22 mouse cellular contexts compared by ENCODE assay signal in genomic region chr12:30154079-30154673, GRCm38 (mm10). TPM values are rescaled to one million over a fixed set of nuclear protein-coding genes. Genes with fewer than 3 reads are reported as not detected.
DNase-seq lines count a peak whose midpoint lies in the region; ATAC-seq lines count a peak whose summit lies in the region.
"Had no signal": no experiment of that assay in that cellular context is flagged by ENCODE, and none has a peak within 500 bp of the region (broad histone marks: within the 10 kb centered on the region; RNA-seq: fewer than 3 reads in every experiment).

No protein-coding gene starts in this region.

- peak; percentile 52 for DNase-seq in embryonic facial prominence, embryonic 14.5 days (ENCODE audit: low spot score)
- no peak for DNase-seq in embryonic facial prominence, embryonic 10.5 days (ENCODE audit: low spot score)
- no peak for DNase-seq in hindbrain, embryonic 14.5 days (ENCODE audit: low spot score)
- DNase-seq in midbrain, embryonic 14.5 days, result peak; percentile 65
- no peak for DNase-seq in midbrain, embryonic 10.5 days (ENCODE audit: low spot score)
- DNase-seq in brain, embryonic 18.5 days (ENCODE audit: low read depth, low spot score), result peak; percentile 20
- no peak for DNase-seq in right cerebral cortex, postnatal 4 days
- DNase-seq: cerebellum, adult 9-10 months; heart, postnatal 36 days; kidney, adult 8-10 months; kidney, postnatal 10 days; lung, adult 18-20 months; lung, postnatal 14 days; right cerebral cortex, postnatal 14 days; spleen, adult 18-20 months had no signal

- H3K9me3 ChIP-seq in embryonic facial prominence, embryonic 14.5 days (ENCODE audit: control insufficient read depth, low read length), result no peaks in the 10 kb centered on the region
- H3K9me3 ChIP-seq in embryonic facial prominence, embryonic 10.5 days, result no peaks in the 10 kb centered on the region
- H3K9me3 ChIP-seq in hindbrain, embryonic 16.5 days (ENCODE audit: control insufficient read depth, low read length), result no peaks in the 10 kb centered on the region
- no peaks in the 10 kb centered on the region for H3K9me3 ChIP-seq in hindbrain, embryonic 14.5 days (ENCODE audit: control insufficient read depth, low read length)
- H3K9me3 ChIP-seq in midbrain, embryonic 14.5 days (ENCODE audit: control insufficient read depth, low read length), result no peaks in the 10 kb centered on the region
- no peaks in the 10 kb centered on the region for H3K9me3 ChIP-seq in midbrain, embryonic 10.5 days (replicated peaks)
- H3K9me3 ChIP-seq: heart, embryonic 15.5 days; limb, embryonic 12.5 days had no signal

- ATAC-seq in embryonic facial prominence, embryonic 14.5 days (ENCODE audit: low read depth), result no peak
- peak; percentile 73 for ATAC-seq in hindbrain, embryonic 16.5 days
- ATAC-seq in hindbrain, embryonic 14.5 days (ENCODE audit: low FRiP score), result no peak
- ATAC-seq in midbrain, embryonic 14.5 days (ENCODE audit: low FRiP score, low TSS enrichment), result no peak
- ATAC-seq: CD4-positive, CD25-positive, alpha-beta regulatory T cell, adult 4 months had no signal

- no peaks in the 10 kb centered on the region for H3K4me1 ChIP-seq in embryonic facial prominence, embryonic 14.5 days (ENCODE audit: control insufficient read depth, insufficient read depth, low read length)
- H3K4me1 ChIP-seq in embryonic facial prominence, embryonic 10.5 days, result no peaks in the 10 kb centered on the region
- peaks cover 3% of the 10 kb centered on the region for H3K4me1 ChIP-seq in hindbrain, embryonic 16.5 days (ENCODE audit: control insufficient read depth, insufficient read depth, low read depth, low read length)
- H3K4me1 ChIP-seq in hindbrain, embryonic 14.5 days (replicated peaks; ENCODE audit: control insufficient read depth, insufficient read depth, low read length), result 0 out of 2 replicates have a peak, but pooled peaks cover 3% of the 10 kb centered on the region
- H3K4me1 ChIP-seq in midbrain, embryonic 14.5 days (ENCODE audit: control insufficient read depth, insufficient read depth, low read length), result no peaks in the 10 kb centered on the region
- H3K4me1 ChIP-seq in midbrain, embryonic 10.5 days, result no peaks in the 10 kb centered on the region
- H3K4me1 ChIP-seq: limb, embryonic 12.5 days had no signal

- no peak overlapping the region for H3K4me3 ChIP-seq in embryonic facial prominence, embryonic 14.5 days (ENCODE audit: low read depth, low read length)
- no peak overlapping the region for H3K4me3 ChIP-seq in embryonic facial prominence, embryonic 10.5 days
- no peak overlapping the region for H3K4me3 ChIP-seq in hindbrain, embryonic 16.5 days (ENCODE audit: low read length)
- no peak overlapping the region for H3K4me3 ChIP-seq in hindbrain, embryonic 14.5 days (replicated peaks; ENCODE audit: low read length)
- H3K4me3 ChIP-seq in midbrain, embryonic 14.5 days (replicated peaks; ENCODE audit: low read depth, low read length), result no peak overlapping the region
- H3K4me3 ChIP-seq in midbrain, embryonic 10.5 days, result no peak overlapping the region
- H3K4me3 ChIP-seq: heart, embryonic 15.5 days; limb, embryonic 12.5 days had no signal

- H3K36me3 ChIP-seq in embryonic facial prominence, embryonic 14.5 days (ENCODE audit: control insufficient read depth, insufficient read depth, low read length), result no peaks in the 10 kb centered on the region
- H3K36me3 ChIP-seq in embryonic facial prominence, embryonic 10.5 days (replicated peaks), result no peaks in the 10 kb centered on the region
- no peaks in the 10 kb centered on the region for H3K36me3 ChIP-seq in hindbrain, embryonic 16.5 days (ENCODE audit: control insufficient read depth, insufficient read depth, low read length)
- no peaks in the 10 kb centered on the region for H3K36me3 ChIP-seq in hindbrain, embryonic 14.5 days (replicated peaks; ENCODE audit: control insufficient read depth, insufficient read depth)
- H3K36me3 ChIP-seq in midbrain, embryonic 14.5 days (ENCODE audit: control insufficient read depth, insufficient read depth, low read length), result no peaks in the 10 kb centered on the region
- no peaks in the 10 kb centered on the region for H3K36me3 ChIP-seq in midbrain, embryonic 10.5 days
- H3K36me3 ChIP-seq: heart, embryonic 15.5 days; limb, embryonic 12.5 days had no signal

- no peak overlapping the region for H3K27ac ChIP-seq in embryonic facial prominence, embryonic 14.5 days (replicated peaks; ENCODE audit: low read depth, low read length)
- no peak overlapping the region for H3K27ac ChIP-seq in embryonic facial prominence, embryonic 10.5 days (replicated peaks)
- H3K27ac ChIP-seq in hindbrain, embryonic 16.5 days (ENCODE audit: low read depth, low read length), result no peak overlapping the region
- H3K27ac ChIP-seq in hindbrain, embryonic 14.5 days, result no peak overlapping the region
- no peak overlapping the region for H3K27ac ChIP-seq in midbrain, embryonic 14.5 days (replicated peaks; ENCODE audit: low read depth, low read length)
- H3K27ac ChIP-seq in midbrain, embryonic 10.5 days (replicated peaks), result no peak overlapping the region
- H3K27ac ChIP-seq: heart, embryonic 15.5 days; limb, embryonic 12.5 days had no signal

- WGBS in embryonic facial prominence, embryonic 14.5 days, result 42% methylated on average over 7 of the region's 7 CpGs
- WGBS in embryonic facial prominence, embryonic 10.5 days, result 72% methylated on average over 7 of the region's 7 CpGs
- 44% methylated on average over 7 of the region's 7 CpGs for WGBS in hindbrain, embryonic 16.5 days
- WGBS in hindbrain, embryonic 14.5 days, result 58% methylated on average over 7 of the region's 7 CpGs
- 58% methylated on average over 7 of the region's 7 CpGs for WGBS in midbrain, embryonic 14.5 days
- 72% methylated on average over 7 of the region's 7 CpGs for WGBS in midbrain, embryonic 10.5 days

- H3K4me2 ChIP-seq in embryonic facial prominence, embryonic 14.5 days (ENCODE audit: low read depth, low read length), result no peak overlapping the region
- H3K4me2 ChIP-seq in hindbrain, embryonic 16.5 days (ENCODE audit: low read length), result no peak overlapping the region
- H3K4me2 ChIP-seq in hindbrain, embryonic 14.5 days (replicated peaks), result no peak overlapping the region
- no peak overlapping the region for H3K4me2 ChIP-seq in midbrain, embryonic 14.5 days (ENCODE audit: low read length)
- H3K4me2 ChIP-seq: heart, embryonic 15.5 days; limb, embryonic 12.5 days; liver, embryonic 11.5 days had no signal

- no peak overlapping the region for H3K9ac ChIP-seq in embryonic facial prominence, embryonic 14.5 days (ENCODE audit: low read depth, low read length)
- no peak overlapping the region for H3K9ac ChIP-seq in hindbrain, embryonic 16.5 days (ENCODE audit: low read depth, low read length)
- no peak overlapping the region for H3K9ac ChIP-seq in hindbrain, embryonic 14.5 days
- H3K9ac ChIP-seq in midbrain, embryonic 14.5 days (replicated peaks; ENCODE audit: low read length), result no peak overlapping the region
- H3K9ac ChIP-seq: heart, embryonic 15.5 days; limb, embryonic 12.5 days had no signal

- no peaks in the 10 kb centered on the region for H3K27me3 ChIP-seq in embryonic facial prominence, embryonic 14.5 days (replicated peaks; ENCODE audit: control insufficient read depth, insufficient read depth, low read length)
- no peaks in the 10 kb centered on the region for H3K27me3 ChIP-seq in embryonic facial prominence, embryonic 10.5 days (replicated peaks; ENCODE audit: low read depth, poor library complexity, severe bottlenecking)
- H3K27me3 ChIP-seq in hindbrain, embryonic 16.5 days (replicated peaks; ENCODE audit: control insufficient read depth, insufficient read depth, low read length), result no peaks in the 10 kb centered on the region
- no peaks in the 10 kb centered on the region for H3K27me3 ChIP-seq in hindbrain, embryonic 14.5 days (ENCODE audit: control insufficient read depth, insufficient read depth, low read length)
- no peaks in the 10 kb centered on the region for H3K27me3 ChIP-seq in midbrain, embryonic 14.5 days (ENCODE audit: control insufficient read depth, insufficient read depth, low read length)
- H3K27me3 ChIP-seq in midbrain, embryonic 10.5 days (ENCODE audit: low read depth, poor library complexity, severe bottlenecking), result no peaks in the 10 kb centered on the region
- H3K27me3 ChIP-seq: heart, embryonic 15.5 days; limb, embryonic 12.5 days had no signal

RNA-seq across cellular contexts. Expression of gene Tpo, which starts 21.8 kb away (rescaled TPM):
- polyA plus RNA-seq in embryonic facial prominence, embryonic 14.5 days (2014; fragmentation: Nextera tagmentation; extraction: Ambion mirVana), result 0.05 and 0.57 TPM in 2 replicates
- polyA plus RNA-seq in embryonic facial prominence, embryonic 10.5 days (2016; fragmentation: Nextera tagmentation; extraction: Ambion mirVana), result not detected in 2 replicates
- polyA plus RNA-seq in hindbrain, embryonic 16.5 days (2015; fragmentation: Nextera tagmentation; extraction: Ambion mirVana), result 0.15 and 0.55 TPM in 2 replicates
- 0.20 and 0.23 TPM in 2 replicates for polyA plus RNA-seq in hindbrain, embryonic 14.5 days (2014; fragmentation: Nextera tagmentation; extraction: Ambion mirVana)
- polyA plus RNA-seq in midbrain, embryonic 14.5 days (2014; fragmentation: Nextera tagmentation; extraction: Ambion mirVana), result 0.14 and 0.35 TPM in 2 replicates
- polyA plus RNA-seq in midbrain, embryonic 10.5 days (2016; fragmentation: Nextera tagmentation; extraction: Ambion mirVana), result not detected in 2 replicates
- polyA plus RNA-seq: CD4-positive, CD25-positive, alpha-beta regulatory T cell, adult 4 months; embryonic facial prominence, embryonic 11.5 days; heart, embryonic 15.5 days; limb, embryonic 12.5 days; liver, embryonic 11.5 days; thymus, postnatal 0 days had no signal

Comparison
In these comparisons a context has a peak if more than half of its experiments do, and no peak if none do; other contexts are left out.
1. DNase-seq: peak in embryonic facial prominence, embryonic 14.5 days (single experiment), midbrain, embryonic 14.5 days (single experiment) and brain, embryonic 18.5 days (single experiment); none in embryonic facial prominence, embryonic 10.5 days (single experiment), hindbrain, embryonic 14.5 days (single experiment), midbrain, embryonic 10.5 days (single experiment) and right cerebral cortex, postnatal 4 days (single experiment).